Mouse (Mus musculus): ENCODE data around the gene Ifitm10. TPM values are rescaled to one million over a fixed set of nuclear protein-coding genes. Genes with fewer than 3 reads are reported as not detected.
"Not testable (repeated sequence)": the region's sequence is repeated elsewhere in the genome, so short reads cannot be mapped to it uniquely, and the experiment has no call there.

The Ifitm10 gene
- polyA plus RNA-seq, 1 experiment from 2014 or later, result 2.4 TPM

- H3K9ac ChIP-seq (ENCODE audit: low read depth, low read length), result no peak overlapping the region
- 54% methylated on average over 9 of the region's 9 CpGs for WGBS
- H3K9me3 ChIP-seq (ENCODE audit: control insufficient read depth, low read length), result no peaks in the 10 kb centered on the region
- no peaks in the 10 kb centered on the region for H3K36me3 ChIP-seq (ENCODE audit: control insufficient read depth, insufficient read depth, low read length)
- H3K27me3 ChIP-seq (replicated peaks; ENCODE audit: control insufficient read depth, insufficient read depth, low read length), result no peaks in the 10 kb centered on the region
- H3K4me3 ChIP-seq (ENCODE audit: low read depth, low read length), result no peak overlapping the region
- DNase-seq (ENCODE audit: low spot score), result no peak
- H3K4me1 ChIP-seq (replicated peaks; ENCODE audit: control insufficient read depth, insufficient read depth, low read length), result peaks cover 25% of the 10 kb centered on the region
- no peak for ATAC-seq (replicated peaks; ENCODE audit: low FRiP score)
- H3K27ac ChIP-seq (ENCODE audit: low read depth, low read length), result no peak overlapping the region
- no peak overlapping the region for H3K4me2 ChIP-seq
Observed at GRCm38 (mm10) chr7:142349308-142349961, 24.1 kb downstream of the Ifitm10 start.

GRCm38 (mm10) chr7:142347542-142347941 is 26.0 kb downstream of the Ifitm10 start:
- WGBS, result 38% methylated on average over 4 of the region's 4 CpGs
- no peak for DNase-seq (ENCODE audit: low spot score)
- Histone ChIP-seq H3K27ac (ENCODE audit: low read depth, low read length) (no peak overlapping the region), H3K4me2 (no peak overlapping the region), H3K9ac (ENCODE audit: low read depth, low read length) (no peak overlapping the region), H3K4me3 (ENCODE audit: low read depth, low read length) (no peak overlapping the region), H3K4me1 (replicated peaks; ENCODE audit: control insufficient read depth, insufficient read depth, low read length) (peaks cover 14% of the 10 kb centered on the region), H3K27me3 (replicated peaks; ENCODE audit: control insufficient read depth, insufficient read depth, low read length) (no peaks in the 10 kb centered on the region), H3K9me3 (ENCODE audit: control insufficient read depth, low read length) (no peaks in the 10 kb centered on the region), H3K36me3 (ENCODE audit: control insufficient read depth, insufficient read depth, low read length) (no peaks in the 10 kb centered on the region)
- ATAC-seq (replicated peaks; ENCODE audit: low FRiP score), result peak; percentile 76

GRCm38 (mm10) chr7:142342247-142342640 is 31.3 kb downstream of the Ifitm10 start:
- Histone ChIP-seq H3K36me3 (ENCODE audit: control insufficient read depth, insufficient read depth, low read length) (no peaks in the 10 kb centered on the region), H3K27ac (ENCODE audit: low read depth, low read length) (no peak overlapping the region), H3K4me2 (no peak overlapping the region), H3K27me3 (replicated peaks; ENCODE audit: control insufficient read depth, insufficient read depth, low read length) (no peaks in the 10 kb centered on the region), H3K9me3 (ENCODE audit: control insufficient read depth, low read length) (no peaks in the 10 kb centered on the region), H3K9ac (ENCODE audit: low read depth, low read length) (no peak overlapping the region), H3K4me1 (replicated peaks; ENCODE audit: control insufficient read depth, insufficient read depth, low read length) (peaks cover 6% of the 10 kb centered on the region), H3K4me3 (ENCODE audit: low read depth, low read length) (no peak overlapping the region)
- 59% methylated on average over 3 of the region's 3 CpGs for WGBS
- no peak for ATAC-seq (replicated peaks; ENCODE audit: low FRiP score)
- no peak for DNase-seq (ENCODE audit: low spot score)

- Histone ChIP-seq H3K9me3 (ENCODE audit: control insufficient read depth, low read length) (no peaks in the 10 kb centered on the region), H3K9ac (ENCODE audit: low read depth, low read length) (no peak overlapping the region), H3K4me2 (no peak overlapping the region), H3K4me3 (ENCODE audit: low read depth, low read length) (no peak overlapping the region), H3K4me1 (replicated peaks; ENCODE audit: control insufficient read depth, insufficient read depth, low read length) (peaks cover 6% of the 10 kb centered on the region), H3K27ac (ENCODE audit: low read depth, low read length) (no peak overlapping the region), H3K36me3 (ENCODE audit: control insufficient read depth, insufficient read depth, low read length) (no peaks in the 10 kb centered on the region), H3K27me3 (replicated peaks; ENCODE audit: control insufficient read depth, insufficient read depth, low read length) (no peaks in the 10 kb centered on the region)
- DNase-seq (ENCODE audit: low spot score) (no peak), ATAC-seq (replicated peaks; ENCODE audit: low FRiP score) (no peak)
- WGBS, result 72% methylated on average over 10 of the region's 10 CpGs
Observed at GRCm38 (mm10) chr7:142341564-142342246, 31.8 kb downstream of the Ifitm10 start.

GRCm38 (mm10) chr7:142340269-142340970 is 33.1 kb downstream of the Ifitm10 start:
- no peak for DNase-seq (ENCODE audit: low spot score)
- H3K27ac ChIP-seq (ENCODE audit: low read depth, low read length), result no peak overlapping the region
- 0 out of 2 replicates have a peak overlapping the region, but pooled peaks have one; percentile 6 for H3K9ac ChIP-seq (ENCODE audit: low read depth, low read length)
- H3K36me3 ChIP-seq (ENCODE audit: control insufficient read depth, insufficient read depth, low read length), result no peaks in the 10 kb centered on the region
- peak; percentile 48; the same call in 1 of the 2 replicates for ATAC-seq (replicated peaks; ENCODE audit: low FRiP score)
- no peaks in the 10 kb centered on the region for H3K9me3 ChIP-seq (ENCODE audit: control insufficient read depth, low read length)
- H3K4me2 ChIP-seq, result no peak overlapping the region
- H3K4me1 ChIP-seq (replicated peaks; ENCODE audit: control insufficient read depth, insufficient read depth, low read length), result peaks cover 6% of the 10 kb centered on the region
- 49% methylated on average over 10 of the region's 10 CpGs for WGBS
- H3K27me3 ChIP-seq (replicated peaks; ENCODE audit: control insufficient read depth, insufficient read depth, low read length), result no peaks in the 10 kb centered on the region
- H3K4me3 ChIP-seq (ENCODE audit: low read depth, low read length), result no peak overlapping the region

- Histone ChIP-seq H3K4me2 (no peak overlapping the region), H3K4me1 (replicated peaks; ENCODE audit: control insufficient read depth, insufficient read depth, low read length) (peaks cover 21% of the 10 kb centered on the region), H3K9me3 (ENCODE audit: control insufficient read depth, low read length) (no peaks in the 10 kb centered on the region), H3K27me3 (replicated peaks; ENCODE audit: control insufficient read depth, insufficient read depth, low read length) (no peaks in the 10 kb centered on the region), H3K36me3 (ENCODE audit: control insufficient read depth, insufficient read depth, low read length) (no peaks in the 10 kb centered on the region), H3K4me3 (ENCODE audit: low read depth, low read length) (no peak overlapping the region), H3K27ac (ENCODE audit: low read depth, low read length) (no peak overlapping the region), H3K9ac (ENCODE audit: low read depth, low read length) (no peak overlapping the region)
- ATAC-seq (replicated peaks; ENCODE audit: low FRiP score), result no peak
- no peak for DNase-seq (ENCODE audit: low spot score)
- 89% methylated on average over 8 of the region's 8 CpGs for WGBS
Observed at GRCm38 (mm10) chr7:142335151-142335550, 38.4 kb downstream of the Ifitm10 start.

GRCm38 (mm10) chr7:142334246-142334645 is 39.3 kb downstream of the Ifitm10 start:
- 1% methylated on average over 3 of the region's 3 CpGs for WGBS
- Histone ChIP-seq H3K9me3 (ENCODE audit: control insufficient read depth, low read length) (no peaks in the 10 kb centered on the region), H3K27me3 (replicated peaks; ENCODE audit: control insufficient read depth, insufficient read depth, low read length) (no peaks in the 10 kb centered on the region), H3K27ac (ENCODE audit: low read depth, low read length) (no peak overlapping the region), H3K4me1 (replicated peaks; ENCODE audit: control insufficient read depth, insufficient read depth, low read length) (peaks cover 26% of the 10 kb centered on the region), H3K36me3 (ENCODE audit: control insufficient read depth, insufficient read depth, low read length) (no peaks in the 10 kb centered on the region), H3K4me2 (no peak overlapping the region), H3K9ac (ENCODE audit: low read depth, low read length) (no peak overlapping the region), H3K4me3 (ENCODE audit: low read depth, low read length) (no peak overlapping the region)
- DNase-seq (ENCODE audit: low spot score) (peak; percentile 88), ATAC-seq (replicated peaks; ENCODE audit: low FRiP score) (peak; percentile 64)

GRCm38 (mm10) chr7:142332741-142333140 is 40.8 kb downstream of the Ifitm10 start:
- H3K27ac ChIP-seq (ENCODE audit: low read depth, low read length); H3K36me3 ChIP-seq (ENCODE audit: control insufficient read depth, insufficient read depth, low read length); H3K4me3 ChIP-seq (ENCODE audit: low read depth, low read length); DNase-seq (ENCODE audit: low spot score); H3K9me3 ChIP-seq (ENCODE audit: control insufficient read depth, low read length); ATAC-seq (replicated peaks; ENCODE audit: low FRiP score); H3K4me2 ChIP-seq; H3K27me3 ChIP-seq (replicated peaks; ENCODE audit: control insufficient read depth, insufficient read depth, low read length); H3K9ac ChIP-seq (ENCODE audit: low read depth, low read length): not testable (repeated sequence)
- H3K4me1 ChIP-seq (replicated peaks; ENCODE audit: control insufficient read depth, insufficient read depth, low read length), result peaks cover 26% of the 10 kb centered on the region
- 85% methylated on average over 4 of the region's 9 CpGs for WGBS
